9 mouse cellular contexts compared by ENCODE assay signal in the genomic region with DNA sequence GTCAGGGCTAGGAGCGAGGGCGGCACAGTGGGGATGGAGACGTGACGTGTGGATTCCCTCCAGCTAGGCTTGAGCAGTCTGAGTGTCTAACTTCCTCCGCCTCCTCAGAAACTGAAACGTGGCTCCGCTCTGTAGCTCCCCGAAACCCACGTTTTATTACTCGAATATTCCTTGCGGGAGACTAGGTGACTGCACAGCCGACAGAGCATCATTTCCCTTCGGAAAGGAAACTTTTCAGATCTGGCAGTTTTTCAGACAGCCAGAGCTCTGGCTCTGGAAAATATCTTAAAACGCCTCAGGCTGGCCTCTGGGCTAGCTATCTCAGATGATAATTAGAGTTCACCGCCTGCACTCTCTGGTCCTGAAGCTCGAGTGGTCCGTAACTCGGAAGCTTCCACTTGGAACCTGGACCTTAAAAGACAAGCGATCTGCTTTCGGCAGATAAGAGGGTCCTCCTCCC. TPM values are rescaled to one million over a fixed set of nuclear protein-coding genes. Genes with fewer than 3 reads are reported as not detected.
DNase-seq lines count a peak whose midpoint lies in the region; ATAC-seq and TF ChIP-seq lines count a peak whose summit lies in the region.
"Had no signal": no experiment of that assay in that cellular context is flagged by ENCODE, and none has a peak within 500 bp of the region (broad histone marks: within the 10 kb centered on the region; RNA-seq: fewer than 3 reads in every experiment).

No protein-coding gene starts in this region.

- peak; percentile 68 for ATAC-seq in hindbrain, embryonic 11.5 days (ENCODE audit: low FRiP score)
- ATAC-seq in limb, embryonic 15.5 days (ENCODE audit: insufficient number of reproducible peaks, low FRiP score, low TSS enrichment, low read depth) = no peak

- H3K4me1 ChIP-seq in hindbrain, embryonic 11.5 days (replicated peaks; ENCODE audit: control insufficient read depth, insufficient read depth, low read length) = no peaks in the 10 kb centered on the region
- peaks cover 12% of the 10 kb centered on the region for H3K4me1 ChIP-seq in limb, embryonic 15.5 days
- H3K4me1 ChIP-seq in olfactory bulb, adult 2 months (ENCODE audit: control insufficient read depth, insufficient read depth, low read length) = peaks cover 8% of the 10 kb centered on the region

- no peaks in the 10 kb centered on the region for H3K36me3 ChIP-seq in hindbrain, embryonic 11.5 days (ENCODE audit: control insufficient read depth, insufficient read depth, low read length)
- H3K36me3 ChIP-seq in limb, embryonic 15.5 days = no peaks in the 10 kb centered on the region

- intact Hi-C loops in gastrocnemius, adult 2 months (cut with DNase I) = no loop called here

- TF ChIP-seq CTCF in gastrocnemius, adult 2 months (IDR thresholded peaks at IDR 0.05) = no peak
- TF ChIP-seq CTCF in olfactory bulb, adult 2 months (IDR thresholded peaks at IDR 0.05; ENCODE audit: insufficient read depth, low read depth, low read length) = no peak

- H3K9me3 ChIP-seq in hindbrain, embryonic 11.5 days (ENCODE audit: control insufficient read depth, low read length) = no peaks in the 10 kb centered on the region
- no peaks in the 10 kb centered on the region for H3K9me3 ChIP-seq in limb, embryonic 15.5 days

- peak; percentile 21 for DNase-seq in gastrocnemius, adult 2 months
- DNase-seq in gastrocnemius, postnatal 25 days = no peak
- DNase-seq in B cell, adult 2 months = peak; percentile 35 to 38
- peak; percentile 58 for DNase-seq in embryo, embryonic 9.5 days (ENCODE audit: extremely low spot score)
- no peak for DNase-seq in hindbrain, embryonic 11.5 days (ENCODE audit: low spot score)
- no peak for DNase-seq in thymus, adult 18-20 months

- TF ChIP-seq POLR2A in olfactory bulb, adult 2 months (IDR thresholded peaks at IDR 0.05; ENCODE audit: insufficient read depth, low read depth, low read length) = no peak

- H3K9ac ChIP-seq in hindbrain, embryonic 11.5 days (ENCODE audit: low read depth, low read length) = peak overlapping the region; percentile 71
- peak overlapping the region; percentile 46 for H3K9ac ChIP-seq in limb, embryonic 15.5 days

- peak overlapping the region; percentile 68 for H3K4me3 ChIP-seq in gastrocnemius, adult 2 months
- peak overlapping the region; percentile 69 for H3K4me3 ChIP-seq in hindbrain, embryonic 11.5 days (ENCODE audit: low read depth, low read length)
- peak overlapping the region; percentile 49 for H3K4me3 ChIP-seq in limb, embryonic 15.5 days
- peak overlapping the region; percentile 58 for H3K4me3 ChIP-seq in olfactory bulb, adult 2 months (ENCODE audit: insufficient read depth, low read depth, low read length)

- H3K27ac ChIP-seq in gastrocnemius, adult 2 months = peak overlapping the region; percentile 48
- H3K27ac ChIP-seq in hindbrain, embryonic 11.5 days (ENCODE audit: low read depth, low read length) = no peak overlapping the region
- peak overlapping the region; percentile 57 for H3K27ac ChIP-seq in limb, embryonic 15.5 days
- H3K27ac ChIP-seq in olfactory bulb, adult 2 months (ENCODE audit: insufficient read depth, low read depth, low read length) = no peak overlapping the region

- under 1% methylated on average over 20 of the region's 20 CpGs for WGBS in hindbrain, embryonic 11.5 days
- WGBS in limb, embryonic 15.5 days = under 1% methylated on average over 20 of the region's 20 CpGs
- WGBS in olfactory bulb, adult 2 months = under 1% methylated on average over 20 of the region's 20 CpGs

- no peaks in the 10 kb centered on the region for H3K27me3 ChIP-seq in hindbrain, embryonic 11.5 days (ENCODE audit: control insufficient read depth, insufficient read depth, low read length)
- H3K27me3 ChIP-seq in limb, embryonic 15.5 days = peaks cover 13% of the 10 kb centered on the region

- peak overlapping the region; percentile 96 for H3K4me2 ChIP-seq in hindbrain, embryonic 11.5 days (replicated peaks; ENCODE audit: low read depth, low read length)
- peak overlapping the region; percentile 88 for H3K4me2 ChIP-seq in limb, embryonic 15.5 days

RNA-seq across cellular contexts. Expression of gene Bcat1, which starts 0.9 kb away (rescaled TPM):
- under 1 TPM; 0.64 to 0.66 TPM for total RNA-seq in gastrocnemius, adult 2 months (2021)
- total RNA-seq in gastrocnemius, postnatal 25 days (2021) = 1 to 10 TPM; 3.4 to 3.7 TPM
- 116 and 135 TPM in 2 replicates for polyA plus RNA-seq in hindbrain, embryonic 11.5 days (2014; fragmentation: Nextera tagmentation; extraction: Ambion mirVana)
- polyA plus RNA-seq in limb, embryonic 15.5 days (2015; fragmentation: Nextera tagmentation; extraction: Ambion mirVana) = 31.2 and 34.9 TPM in 2 replicates
- polyA plus RNA-seq in olfactory bulb, adult 2 months (2012; ENCODE audit: insufficient read depth, insufficient read length, low replicate concordance, missing spikeins) = not detected in 2 replicates
- total RNA-seq: MEL had no signal

RNA-seq across cellular contexts. Expression of gene Lrmp, which starts 40.3 kb away (rescaled TPM):
- under 1 TPM; 0.31 to 0.61 TPM for total RNA-seq in gastrocnemius, adult 2 months (2021)
- total RNA-seq in gastrocnemius, postnatal 25 days (2021) = 1 to 10 TPM; 1.0 to 1.2 TPM
- polyA plus RNA-seq in hindbrain, embryonic 11.5 days (2014; fragmentation: Nextera tagmentation; extraction: Ambion mirVana) = 1.5 and 2.6 TPM in 2 replicates
- polyA plus RNA-seq in limb, embryonic 15.5 days (2015; fragmentation: Nextera tagmentation; extraction: Ambion mirVana) = 6.7 TPM in 2 replicates
- polyA plus RNA-seq in olfactory bulb, adult 2 months (2012; ENCODE audit: insufficient read depth, insufficient read length, low replicate concordance, missing spikeins) = 343 TPM in 1 of 2 replicates, not detected in the other

Comparison
In these comparisons a context has a peak if more than half of its experiments do, and no peak if none do; other contexts are left out.
1. DNase-seq: peak in gastrocnemius, adult 2 months (single experiment), B cell, adult 2 months (2 of 2) and embryo, embryonic 9.5 days (single experiment); none in gastrocnemius, postnatal 25 days (single experiment), hindbrain, embryonic 11.5 days (single experiment) and thymus, adult 18-20 months (0 of 2).
2. H3K27ac ChIP-seq: peak in gastrocnemius, adult 2 months (single experiment) and limb, embryonic 15.5 days (single experiment); none in hindbrain, embryonic 11.5 days (single experiment) and olfactory bulb, adult 2 months (single experiment).
3. Peak in every context shown above with its lines, with median percentiles within 50 percentile points of each other: H3K4me3 ChIP-seq.